Mouse (Mus musculus) layer of hippocampus, adult 11-12 months (tissue): ENCODE measurements around the gene Ocln.
"Not testable (repeated sequence)": the region's sequence is repeated elsewhere in the genome, so short reads cannot be mapped to it uniquely, and the experiment has no call there.

ENCODE experiments used
- DNase-seq: peaks from one replicate; pipeline ENCODE4 v3.0.0; 2022; ENCODE audit warnings: low spot score

Gene Ocln

GRCm38 (mm10) chr13:100543011-100543767 lies 9.3 kb downstream of the Ocln start:
- DNase-seq, result no peak

DNA sequence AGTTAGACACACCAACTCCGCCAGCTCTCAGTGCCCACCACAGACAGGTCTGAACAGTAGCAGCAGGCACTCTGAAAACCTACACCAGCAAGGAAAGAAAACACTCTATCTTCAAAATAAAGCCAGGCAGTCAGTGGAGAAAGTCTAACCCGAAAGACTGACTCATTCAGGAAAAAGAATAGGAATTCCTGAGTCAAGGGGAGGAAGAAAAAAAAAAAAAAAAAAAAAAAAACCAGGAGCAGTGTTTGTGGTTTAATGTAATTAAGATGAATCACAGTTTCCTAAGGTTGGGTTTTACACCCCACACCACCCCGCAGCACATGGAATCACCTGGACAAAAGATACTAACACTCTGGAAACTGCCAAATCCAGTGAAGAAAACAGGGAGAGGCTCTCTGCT lies 16.4 kb downstream of the Ocln start:
- no peak for DNase-seq

DNA sequence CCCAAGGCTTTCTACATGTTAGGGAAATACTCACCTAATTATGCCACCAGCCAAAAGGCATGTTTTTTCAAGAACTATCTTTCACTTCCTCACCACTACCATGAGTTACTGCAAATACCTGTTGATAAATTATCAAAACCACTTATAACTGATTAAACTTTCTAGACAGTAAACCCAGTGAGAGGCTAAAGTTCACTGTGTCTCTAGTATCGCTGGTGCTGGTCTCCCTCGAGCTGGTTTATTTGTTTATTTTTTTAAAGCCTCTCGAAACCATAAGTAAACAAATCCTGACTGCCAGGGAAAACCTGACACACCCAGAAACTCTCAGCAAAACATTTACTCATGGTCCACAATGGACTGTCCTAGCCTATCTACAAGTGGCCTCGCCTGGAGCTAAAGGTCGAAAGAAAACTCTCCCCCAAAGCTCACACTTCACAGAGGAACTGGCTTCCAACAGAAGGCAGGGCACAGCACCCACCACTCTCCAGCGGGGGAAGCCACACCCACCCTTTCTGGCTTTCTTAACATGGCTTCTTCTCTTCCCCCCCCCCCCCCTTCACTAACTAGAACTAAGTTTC lies 19.6 kb downstream of the Ocln start:
- no peak for DNase-seq

- no peak for DNase-seq
These were observed 25.9 kb downstream of the Ocln start for GRCm38 (mm10) chr13:100526649-100527038.

DNA sequence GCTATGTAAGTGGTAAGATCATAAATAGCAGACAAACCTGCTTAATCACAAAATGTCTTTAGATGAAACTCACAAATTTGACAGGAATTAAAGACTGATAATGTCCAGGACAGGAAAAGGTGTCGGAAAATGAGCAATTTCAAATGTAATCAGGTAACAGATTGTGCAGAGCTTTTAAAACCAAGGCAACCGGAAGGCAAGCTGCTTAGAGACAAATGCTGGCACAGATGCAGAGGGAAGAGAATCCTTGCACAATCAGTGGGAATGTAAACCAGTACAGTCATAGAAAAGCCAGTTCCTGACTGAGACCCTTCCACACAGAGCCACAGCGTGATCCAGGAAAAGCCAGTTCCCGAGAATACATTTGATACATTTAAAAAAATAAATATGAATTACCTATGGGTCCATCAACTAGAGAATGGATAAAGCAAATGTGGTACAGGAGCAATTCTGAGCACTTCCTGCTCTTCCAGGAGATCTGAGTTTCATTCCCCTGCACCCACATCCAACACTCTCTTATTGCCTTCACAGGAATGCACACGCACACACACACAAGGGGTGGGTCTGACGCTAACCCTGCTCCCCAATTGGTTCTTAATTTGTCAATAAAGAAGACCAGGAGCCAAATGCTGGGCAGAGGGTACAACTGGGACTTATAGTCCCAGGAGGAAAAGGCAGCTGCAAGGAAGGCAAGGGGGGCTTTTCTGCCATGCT lies 26.4 kb downstream of the Ocln start:
- peak; percentile 45 for DNase-seq

GRCm38 (mm10) chr13:100524896-100525295 lies 27.6 kb downstream of the Ocln start:
- DNase-seq, result no peak

- no peak for DNase-seq
These were observed 28.8 kb downstream of the Ocln start for GRCm38 (mm10) chr13:100523698-100524097.

- no peak for DNase-seq
These were observed 30.6 kb downstream of the Ocln start for GRCm38 (mm10) chr13:100521724-100522591.

DNA sequence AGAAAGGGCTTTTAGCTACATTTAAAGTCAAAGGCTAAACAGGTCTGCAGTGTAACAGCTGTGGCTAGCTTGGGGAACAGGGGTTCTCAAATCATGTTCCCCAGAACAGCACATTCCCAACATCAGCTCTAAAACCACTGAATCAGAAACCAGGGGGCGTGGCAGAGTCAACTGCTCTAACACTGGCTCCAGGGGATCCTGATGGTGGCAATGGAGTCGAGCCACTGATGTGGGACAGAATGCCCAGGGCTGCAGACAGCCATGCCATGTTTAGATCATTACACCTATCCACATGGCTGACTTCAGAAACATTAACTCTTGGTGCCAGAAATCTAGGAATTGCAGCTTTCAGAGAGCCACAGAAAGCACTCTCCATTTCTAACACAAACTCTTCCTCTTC lies 33.4 kb downstream of the Ocln start:
- no peak for DNase-seq

DNA sequence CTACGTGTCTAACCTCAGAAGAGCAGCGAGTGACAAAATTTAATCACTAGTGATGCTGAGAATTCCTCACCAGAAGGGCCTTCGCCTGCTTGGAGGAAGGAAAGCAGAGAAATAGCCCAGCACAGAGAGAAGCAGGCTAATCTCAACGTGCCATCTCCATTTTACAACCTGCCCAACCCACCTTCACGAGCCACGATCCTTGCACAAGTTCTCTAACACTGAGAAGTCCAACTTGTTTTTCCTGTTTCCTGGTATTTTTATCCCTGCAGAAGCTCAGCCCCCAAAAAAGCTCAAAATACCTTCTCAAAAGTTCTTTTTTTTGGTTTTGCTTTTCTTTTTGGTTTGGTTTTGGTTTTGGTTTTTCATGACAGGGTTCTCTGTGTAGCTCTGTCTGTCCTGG lies 34.3 kb downstream of the Ocln start:
- no peak for DNase-seq

GRCm38 (mm10) chr13:100517652-100518153 lies 34.8 kb downstream of the Ocln start:
- DNase-seq, result no peak

DNA sequence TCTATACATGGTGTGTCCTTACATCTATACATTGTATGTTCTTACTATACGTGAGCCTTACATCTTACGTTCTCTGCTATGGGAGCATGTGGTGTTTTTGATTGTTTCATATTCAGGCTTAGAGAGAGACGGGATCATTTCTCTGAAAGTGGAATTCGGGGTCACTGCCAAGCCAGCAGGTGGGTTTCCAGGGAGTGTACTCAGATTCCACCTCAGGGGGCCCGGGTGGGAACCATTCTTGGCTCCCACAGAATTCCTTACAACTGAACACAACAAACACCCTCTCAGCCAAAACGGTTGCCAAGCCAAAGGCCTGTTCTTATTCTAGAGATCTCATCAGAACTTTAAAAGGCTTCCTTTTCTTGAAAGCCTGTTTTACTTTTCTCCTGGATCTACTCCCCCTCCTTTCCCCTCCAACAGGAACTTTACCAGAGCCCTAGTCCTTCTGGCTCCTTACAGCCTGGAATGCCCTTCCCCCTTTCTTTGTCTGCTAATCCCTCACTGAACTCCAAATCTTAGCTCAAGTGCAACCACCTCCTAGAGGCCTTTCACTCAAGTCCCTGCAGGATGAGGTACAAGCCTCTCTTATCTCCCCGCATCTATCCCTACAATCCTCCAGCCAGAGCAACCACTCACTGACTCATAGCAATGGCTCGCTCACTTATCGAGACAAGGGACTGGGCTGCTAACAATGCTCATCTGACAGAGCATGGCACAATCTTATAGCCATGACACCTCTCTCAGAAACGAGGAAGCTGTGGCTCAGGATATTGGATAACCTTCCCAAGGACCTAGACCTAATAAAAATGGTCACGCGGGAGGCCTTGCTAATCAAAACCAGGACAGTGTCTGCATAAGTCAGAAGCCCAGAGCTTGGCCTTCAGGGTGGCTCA lies 36.1 kb downstream of the Ocln start:
- DNase-seq, result peak; percentile 18

- no peak for DNase-seq
These were observed 39.7 kb downstream of the Ocln start for GRCm38 (mm10) chr13:100512792-100513191.

DNA sequence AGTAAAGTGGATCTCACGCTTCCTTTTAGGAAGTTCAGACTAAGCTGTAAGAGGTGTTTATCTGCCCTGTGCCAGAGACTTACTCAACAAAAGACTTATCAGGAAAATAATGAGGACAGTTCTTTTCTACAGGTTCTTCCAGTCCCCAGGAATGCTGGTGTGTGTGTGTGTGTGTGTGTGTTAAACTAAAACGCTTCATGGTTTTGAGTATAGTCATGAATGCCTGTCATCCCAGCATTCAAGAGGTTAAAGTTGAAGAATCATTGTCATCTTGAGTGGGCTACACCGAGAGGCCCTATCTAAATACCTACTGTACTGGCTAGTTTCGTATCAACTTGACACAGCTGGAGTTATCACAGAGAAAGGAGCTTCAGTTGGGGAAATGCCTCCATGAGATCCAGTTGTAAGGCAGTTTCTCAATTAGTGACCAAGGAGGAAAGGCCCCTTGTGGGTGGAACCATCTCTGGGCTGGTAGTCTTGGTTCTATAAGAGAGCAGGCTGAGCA lies 40.6 kb downstream of the Ocln start:
- no peak for DNase-seq

DNA sequence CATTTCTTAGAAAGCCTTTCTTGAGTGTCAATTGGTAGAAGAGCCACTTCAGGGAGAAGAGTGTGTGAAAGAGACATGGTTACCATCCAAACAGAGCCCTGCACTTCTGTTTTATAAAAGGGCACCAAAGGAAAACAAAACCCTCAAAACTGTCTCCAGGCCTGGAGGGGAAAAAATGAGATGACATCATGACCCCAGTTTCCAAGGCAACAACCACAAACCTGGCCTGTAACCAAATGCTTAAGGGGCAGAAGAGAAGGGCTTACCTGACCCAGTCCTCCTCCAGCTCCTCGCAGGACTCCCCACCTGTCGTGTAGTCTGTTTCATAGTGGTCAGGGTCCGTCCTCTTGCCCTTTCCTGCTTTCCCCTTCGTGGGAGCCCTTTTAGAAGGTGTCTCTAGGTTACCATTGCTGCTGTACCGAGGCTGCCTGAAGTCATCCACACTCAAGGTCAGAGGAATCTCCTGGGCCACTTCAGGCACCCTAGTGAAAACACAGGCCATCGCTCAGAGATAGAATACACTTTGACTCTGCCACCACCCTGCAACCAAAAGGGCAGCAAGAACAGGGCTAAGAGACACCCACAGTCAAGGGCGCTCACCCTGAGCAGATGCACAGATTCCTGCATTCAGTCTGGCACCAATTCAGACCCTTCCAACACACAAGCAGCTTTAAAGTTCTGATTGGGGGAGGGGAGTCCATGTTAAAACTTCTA lies 41.2 kb downstream of the Ocln start:
- DNase-seq, result no peak

GRCm38 (mm10) chr13:100499625-100500024 lies 52.9 kb downstream of the Ocln start:
- DNase-seq, result not testable (repeated sequence)

GRCm38 (mm10) chr13:100495337-100495736 lies 57.2 kb downstream of the Ocln start:
- no peak for DNase-seq

DNA sequence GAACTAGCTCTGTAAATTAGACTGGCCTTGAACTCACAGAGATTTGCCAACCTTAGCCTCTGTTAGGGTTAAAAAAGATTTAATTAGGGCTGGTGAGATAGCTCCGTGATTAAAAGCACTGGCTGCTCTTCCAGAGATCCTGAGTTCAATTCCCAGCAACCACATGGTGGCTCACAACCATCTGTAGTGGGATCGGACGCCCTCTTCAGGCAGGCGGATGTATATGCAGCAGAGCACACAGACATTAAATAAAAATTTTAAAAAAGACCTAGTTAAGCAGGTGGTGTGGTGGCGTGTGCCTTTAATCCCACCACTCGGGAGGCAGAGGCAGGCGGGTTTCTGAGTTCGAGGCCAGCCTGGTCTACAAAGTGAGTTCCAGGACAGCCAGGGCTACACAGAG lies 58.1 kb downstream of the Ocln start:
- DNase-seq, result not testable (repeated sequence)

GRCm38 (mm10) chr13:100493313-100493712 lies 59.2 kb downstream of the Ocln start:
- DNase-seq, result no peak
